Mouse (Mus musculus) gastrocnemius, postnatal 36 days (tissue): ENCODE results near the gene Zfp991. TPM values are rescaled to one million over a fixed set of nuclear protein-coding genes. Genes with fewer than 3 reads are reported as not detected.
"Not testable (repeated sequence)": the region's sequence is repeated elsewhere in the genome, so short reads cannot be mapped to it uniquely, and the experiment has no call there.

Experiments used
- DNase-seq, 2 experiments: peaks; one replicate each; pipeline ENCODE4 v3.0.0; 2022
- intact Hi-C: fragments of 180-260 bp; cut with DNase I; formaldehyde crosslinking; loops from one replicate; pipeline ENCODE4 v1.15.1; 2025
- long read RNA-seq, 2 experiments: library from polyadenylated mRNA; stranded (forward); transcript quantifications; one replicate each; pipeline ENCODE4 v2.0.0; 2021
- total RNA-seq, 2 experiments: library from RNA; stranded (reverse); gene quantifications; 2 replicates each; pipeline ENCODE4 v1.2.3; 2021

Zfp991 gene
- total RNA-seq, result 1 to 10 TPM; 1.4 to 1.7 TPM
- long read RNA-seq, experiment 1, result 0 reads
- long read RNA-seq, experiment 2, partial matches to known transcripts, result 0 of 3 reads
- long read RNA-seq, experiment 2, other reads (novel, unspliced or antisense), result 3 of 3 reads

DNA sequence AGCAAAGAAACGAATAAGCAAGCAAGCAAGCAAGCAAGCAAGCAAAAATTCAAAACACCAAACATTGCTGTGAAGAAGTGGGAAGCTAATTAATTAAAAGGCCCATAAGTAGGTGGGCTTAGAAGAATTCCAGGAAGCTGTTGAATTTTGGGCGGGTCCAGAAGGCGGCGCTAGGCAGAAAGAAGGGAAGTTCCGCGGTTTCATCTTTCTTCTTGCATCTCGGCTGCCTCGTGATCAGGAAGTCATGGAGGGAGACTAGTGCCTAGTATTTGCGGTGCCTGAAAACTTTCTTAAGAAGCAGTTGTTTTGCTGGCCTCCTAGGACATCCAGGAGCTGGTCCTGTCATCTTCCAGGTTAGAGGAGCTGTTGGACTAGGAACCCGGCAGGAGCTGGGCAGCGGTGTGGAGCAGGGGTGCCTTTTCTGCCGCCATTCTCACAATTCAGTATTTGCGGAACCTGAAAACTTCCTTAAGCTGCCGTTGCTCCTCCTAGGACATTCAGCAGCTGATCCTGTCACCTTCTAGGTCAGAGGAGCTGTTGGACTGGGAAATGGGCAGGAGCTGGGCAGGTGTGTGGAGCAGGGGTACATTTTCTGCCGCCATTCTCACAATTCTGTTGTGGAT lies at the start of gene Zfp991:
TSS of gene Zfp991 (plus strand) at position 202 of the 623 bp plus-strand sequence.
- DNase-seq, intact Hi-C loops: not testable (repeated sequence)

DNA sequence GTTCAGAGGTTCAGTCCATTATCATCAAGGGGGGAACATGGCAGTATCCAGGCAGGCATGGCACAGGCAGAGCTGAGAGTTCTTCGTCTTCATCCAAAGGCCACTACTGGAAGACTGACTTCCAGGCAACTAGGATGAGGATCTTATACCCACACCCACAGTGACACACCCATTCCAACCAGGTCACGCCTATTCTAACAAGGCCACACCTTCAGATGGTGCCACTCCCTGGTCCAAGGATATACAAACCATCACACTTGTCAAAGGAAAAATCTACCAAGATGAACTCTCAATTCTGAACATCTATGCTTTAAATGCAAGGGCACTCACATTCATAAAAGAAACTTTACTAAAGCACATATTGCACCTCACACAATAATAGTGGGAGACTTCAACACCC lies 36.2 kb upstream of the Zfp991 start:
- DNase-seq, intact Hi-C loops: not testable (repeated sequence)

DNA sequence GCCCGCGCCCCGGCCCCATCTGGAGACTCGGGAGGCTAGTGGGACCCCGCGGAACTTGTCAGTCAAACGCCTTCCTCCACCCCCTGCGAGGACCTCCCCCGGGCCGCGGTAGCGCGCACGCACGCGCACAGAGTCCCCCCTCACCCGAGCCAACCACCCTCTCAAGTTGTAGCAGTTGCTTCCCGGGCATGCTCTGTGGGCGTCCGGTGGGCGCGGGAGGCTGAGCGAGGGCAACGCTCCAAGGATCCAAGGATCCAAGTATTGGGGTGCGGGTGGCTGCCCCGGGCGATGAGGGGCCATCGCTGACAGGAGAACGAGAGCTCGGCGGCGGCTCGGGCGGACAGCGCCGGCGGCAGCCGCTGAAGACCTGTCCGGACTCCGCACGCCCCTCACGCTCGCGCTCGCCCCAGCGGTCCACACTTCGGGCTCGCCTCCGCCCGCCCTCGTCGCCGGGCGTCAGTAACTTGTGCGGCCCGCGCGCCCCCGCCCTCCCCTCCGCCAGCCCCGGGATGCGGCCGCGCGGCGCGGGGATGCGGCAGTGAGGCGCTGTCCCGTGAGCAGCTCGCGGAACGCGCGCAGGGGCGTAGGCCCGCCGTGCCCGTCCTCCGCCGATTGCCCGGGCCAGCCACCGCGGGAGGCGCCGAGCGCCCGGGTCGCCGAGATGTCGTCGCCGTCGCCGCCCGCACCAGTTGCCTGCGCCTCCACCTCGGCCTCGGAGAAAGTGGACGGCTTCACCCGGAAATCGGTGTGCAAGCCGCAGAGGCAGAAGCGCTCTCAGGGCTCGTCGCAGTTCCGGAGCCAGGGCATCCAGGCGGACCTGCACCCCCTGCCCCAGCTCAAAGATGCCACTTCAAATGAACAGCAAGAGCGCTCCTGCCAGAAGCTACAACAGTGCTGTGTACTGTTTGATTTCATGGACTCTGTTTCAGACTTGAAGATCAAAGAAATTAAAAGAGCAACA lies 29.9 kb upstream of the Zfp991 start:
- intact Hi-C loops, DNase-seq: not testable (repeated sequence)

DNA sequence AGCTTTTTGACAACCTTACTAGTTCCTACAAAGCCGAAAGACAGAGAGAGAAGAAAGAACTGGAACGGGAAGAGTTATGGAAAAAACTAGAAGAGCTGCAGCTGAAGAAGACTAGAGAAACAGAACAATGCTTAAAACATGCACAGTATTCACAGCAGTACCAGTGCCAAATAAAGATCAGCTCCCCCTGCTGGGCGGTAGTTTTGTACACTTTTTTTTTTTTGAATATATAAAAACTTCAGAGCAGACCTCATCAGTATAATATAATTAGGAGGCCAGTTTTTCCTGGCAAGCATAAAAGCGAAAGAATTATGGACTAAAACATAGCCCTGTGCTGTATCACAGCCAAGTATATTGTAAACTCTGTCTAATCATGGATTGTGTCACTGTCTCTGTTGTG lies 28.0 kb upstream of the Zfp991 start:
- intact Hi-C loops, DNase-seq: not testable (repeated sequence)

DNA sequence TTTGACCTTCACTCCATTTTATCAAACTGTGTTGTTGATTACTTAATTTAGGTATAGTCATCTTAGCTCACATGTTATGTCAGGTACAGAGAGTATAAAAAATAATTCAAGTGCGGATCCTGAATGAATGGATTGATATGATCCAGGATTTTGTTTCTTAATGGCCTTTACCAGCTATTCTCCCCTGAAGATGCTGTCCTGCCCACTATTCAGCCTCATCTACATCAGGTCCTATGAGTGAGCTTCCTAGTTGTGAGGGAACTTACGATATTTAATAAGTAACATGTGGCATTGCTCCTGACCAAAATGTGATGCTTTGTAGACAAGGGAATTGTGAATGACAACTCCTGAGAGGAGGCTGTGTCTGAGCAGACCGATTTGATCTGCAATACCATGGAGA lies 14.0 kb upstream of the Zfp991 start:
- intact Hi-C loops, DNase-seq: not testable (repeated sequence)

DNA sequence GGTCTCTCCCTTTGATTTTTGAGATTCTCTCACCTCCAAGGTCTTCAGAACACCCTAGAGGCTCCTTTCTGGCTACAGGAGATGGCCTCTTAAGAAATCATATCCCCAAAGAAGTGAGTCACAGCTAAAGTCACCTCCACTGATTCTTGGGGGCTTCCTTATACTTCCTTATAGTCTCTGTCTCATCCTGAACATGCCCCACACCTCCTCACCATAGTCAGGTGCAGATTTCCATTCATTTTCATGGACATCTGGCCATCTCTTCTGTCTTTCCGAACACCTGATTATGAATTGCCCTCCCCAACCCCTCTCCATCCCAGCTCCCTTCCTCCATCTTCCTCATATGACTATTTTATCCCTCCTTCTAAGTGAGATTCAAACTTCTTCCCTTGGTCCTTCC lies 9.6 kb upstream of the Zfp991 start:
- intact Hi-C loops, DNase-seq: not testable (repeated sequence)

DNA sequence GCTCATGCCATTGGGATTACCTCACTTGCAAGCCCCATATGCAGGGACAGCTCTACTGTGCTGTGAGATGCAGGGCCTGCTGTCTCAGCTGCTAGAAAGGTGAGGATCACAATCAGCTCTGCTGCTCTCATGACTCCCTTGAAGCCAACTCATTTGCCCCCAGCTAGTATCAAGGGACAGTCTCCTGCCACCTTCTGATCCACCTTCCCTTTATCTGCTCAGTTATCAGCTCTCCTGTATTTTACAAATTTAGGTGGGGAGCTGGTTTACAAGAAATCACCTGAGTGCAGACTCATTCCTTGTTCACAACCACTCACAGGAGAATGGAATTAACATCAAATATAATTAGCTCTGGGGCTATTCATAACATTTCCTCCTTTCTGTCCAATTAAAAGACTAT lies 8.0 kb upstream of the Zfp991 start:
- intact Hi-C loops, DNase-seq: not testable (repeated sequence)

DNA sequence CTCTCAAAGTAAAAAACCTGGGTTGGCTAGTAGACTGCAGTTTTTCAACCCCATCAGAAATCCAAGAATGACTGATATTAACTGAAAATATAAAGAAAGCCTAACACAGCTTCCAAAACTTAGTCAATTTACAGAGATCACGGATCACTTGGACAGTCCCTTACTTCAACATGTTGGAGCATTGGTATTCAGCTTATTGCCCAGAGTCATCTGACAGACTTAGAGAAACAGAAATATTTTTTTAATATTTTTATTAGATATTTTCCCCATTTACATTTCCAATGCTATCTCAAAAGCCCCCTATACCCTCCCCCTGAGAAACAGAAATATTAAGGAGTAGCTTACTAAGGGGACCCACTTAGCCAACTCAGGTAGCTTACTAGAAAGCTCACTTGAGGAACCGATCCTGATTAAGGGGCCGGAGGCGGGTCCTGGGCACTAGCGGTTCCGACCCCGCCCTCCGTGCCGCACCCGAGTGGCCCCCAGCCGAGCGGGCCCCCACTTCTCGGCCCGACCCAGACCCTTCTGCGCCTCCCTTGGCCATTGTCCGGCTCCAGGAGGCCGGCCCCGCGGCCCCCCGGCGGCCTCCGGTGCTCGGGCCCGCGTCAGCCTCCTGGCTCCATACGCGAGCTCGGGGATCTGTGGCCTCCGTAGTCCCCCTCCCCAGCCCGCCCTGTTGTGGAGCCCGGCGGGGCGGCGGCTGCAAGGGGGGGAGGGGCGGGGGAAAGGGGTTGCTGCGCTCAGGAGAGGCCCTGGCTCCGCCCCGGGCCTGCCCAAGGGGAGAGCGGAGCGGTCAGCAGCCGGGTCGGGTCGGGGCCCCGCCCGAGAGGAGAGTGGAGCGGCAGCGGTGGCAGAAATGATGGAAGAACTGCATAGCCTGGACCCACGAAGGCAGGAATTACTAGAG lies 7.2 kb upstream of the Zfp991 start:
- intact Hi-C loops, result loop anchor here (5.0 kb wide), 1 partner anchor 308 kb away; no protein-coding TSS in a partner anchor
- peak; percentile 8 to 28 for DNase-seq

DNA sequence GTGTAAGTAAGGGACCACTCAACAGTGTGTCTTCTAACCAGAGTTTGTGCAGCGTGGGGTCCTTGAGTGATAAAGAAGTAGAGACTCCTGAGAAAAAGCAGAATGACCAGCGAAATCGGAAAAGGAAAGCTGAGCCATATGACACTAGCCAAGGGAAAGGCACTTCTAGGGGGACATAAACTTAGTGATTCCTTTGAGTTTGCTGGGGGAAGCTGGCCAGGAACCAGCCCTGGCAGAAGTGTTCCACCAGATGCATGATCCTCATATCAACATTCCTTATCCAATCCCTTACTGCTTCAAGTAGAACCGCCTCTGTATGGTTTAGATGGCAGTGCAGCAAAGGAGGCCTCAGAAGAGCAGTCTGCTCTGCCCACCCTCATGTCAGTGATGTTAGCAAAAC lies 6.5 kb upstream of the Zfp991 start:
- intact Hi-C loops, result loop anchor here (5.0 kb wide), 1 partner anchor 307 kb away; no protein-coding TSS in a partner anchor
- not testable (repeated sequence) for DNase-seq

DNA sequence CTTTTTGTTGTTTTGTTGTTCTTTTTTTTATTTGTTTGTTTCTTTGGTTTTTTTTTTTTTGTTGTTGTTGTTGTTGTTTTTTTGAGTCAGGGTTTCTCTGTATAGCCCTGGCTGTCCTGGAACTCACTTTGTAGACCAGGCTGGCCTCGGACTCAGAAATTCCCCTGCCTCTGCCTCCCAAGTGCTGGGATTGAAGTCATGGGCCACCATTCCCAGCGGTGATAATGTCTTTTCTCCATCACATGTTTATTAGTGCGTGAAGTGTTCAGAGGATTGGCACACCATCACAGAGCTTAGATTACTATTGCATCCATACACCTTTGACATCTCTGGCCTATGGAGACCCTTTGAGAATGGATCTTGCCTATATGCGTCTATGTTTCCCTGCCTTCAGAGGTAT lies 6.0 kb upstream of the Zfp991 start:
- intact Hi-C loops, result loop anchor here (5.0 kb wide), 1 partner anchor 306 kb away; no protein-coding TSS in a partner anchor
- DNase-seq, result not testable (repeated sequence)

DNA sequence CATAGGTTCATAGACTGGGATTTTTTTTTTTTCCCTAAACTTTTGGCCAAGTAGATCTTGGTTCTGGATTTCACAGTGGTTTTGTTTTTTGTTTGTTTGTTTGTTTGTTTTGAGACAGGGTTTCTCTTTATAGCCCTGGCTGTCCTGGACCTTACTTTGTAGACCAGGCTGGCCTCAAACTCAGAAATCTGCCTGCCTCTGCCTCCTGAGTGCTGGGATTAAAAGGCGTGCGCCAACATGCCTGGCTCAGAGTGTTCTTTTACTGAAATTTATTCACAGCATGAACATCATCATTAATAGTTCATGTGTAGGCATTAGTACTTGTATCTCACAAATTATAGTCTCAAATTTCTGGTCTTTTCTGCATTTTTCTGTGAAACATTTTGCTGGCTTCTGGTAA lies 5.4 kb upstream of the Zfp991 start:
- DNase-seq, result not testable (repeated sequence)
- intact Hi-C loops, result loop anchor here (5.0 kb wide), 1 partner anchor 306 kb away; no protein-coding TSS in a partner anchor

DNA sequence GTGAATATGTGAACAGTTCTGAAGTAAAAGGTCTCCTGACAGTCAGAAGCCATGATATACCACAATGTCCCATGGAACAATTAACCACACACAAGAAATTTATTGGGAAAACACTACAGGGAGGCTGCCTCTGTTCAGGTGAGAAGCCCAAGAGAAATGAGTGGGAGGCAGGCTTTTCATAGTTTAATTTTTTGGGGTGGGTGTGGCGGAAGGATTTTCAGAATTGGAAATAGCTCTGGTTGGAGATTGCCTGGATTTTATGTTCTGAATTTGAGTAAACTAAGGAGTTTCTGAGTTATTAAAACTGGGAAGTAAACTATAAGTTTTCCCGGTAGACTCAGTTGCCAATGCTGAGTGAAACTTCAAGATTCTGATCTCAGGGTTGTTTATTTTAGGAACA lies 4.7 kb upstream of the Zfp991 start:
- intact Hi-C loops, result loop anchor here (5.0 kb wide), 1 partner anchor 305 kb away; no protein-coding TSS in a partner anchor
- DNase-seq, result not testable (repeated sequence)

DNA sequence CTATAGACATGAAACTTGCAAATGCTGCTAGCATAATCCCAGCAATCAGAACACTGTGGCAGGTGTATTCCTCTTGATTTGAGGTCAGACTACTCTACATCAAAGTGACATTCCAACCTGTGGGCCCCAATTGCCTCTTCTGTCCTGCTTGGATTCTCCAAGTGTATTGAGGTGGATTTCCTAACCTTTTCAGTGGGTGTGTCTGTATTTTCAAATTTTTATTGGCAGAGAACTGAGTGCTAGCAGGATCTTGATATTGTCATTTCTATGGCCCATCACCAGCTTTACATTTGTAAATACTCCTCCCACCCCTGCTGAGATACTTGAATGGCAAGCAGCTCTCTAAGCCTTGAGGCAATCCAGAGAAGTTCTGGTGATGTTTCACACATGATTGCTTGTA lies 3.7 kb upstream of the Zfp991 start:
- intact Hi-C loops, result loop anchor here (5.0 kb wide), 1 partner anchor 304 kb away; no protein-coding TSS in a partner anchor
- not testable (repeated sequence) for DNase-seq

DNA sequence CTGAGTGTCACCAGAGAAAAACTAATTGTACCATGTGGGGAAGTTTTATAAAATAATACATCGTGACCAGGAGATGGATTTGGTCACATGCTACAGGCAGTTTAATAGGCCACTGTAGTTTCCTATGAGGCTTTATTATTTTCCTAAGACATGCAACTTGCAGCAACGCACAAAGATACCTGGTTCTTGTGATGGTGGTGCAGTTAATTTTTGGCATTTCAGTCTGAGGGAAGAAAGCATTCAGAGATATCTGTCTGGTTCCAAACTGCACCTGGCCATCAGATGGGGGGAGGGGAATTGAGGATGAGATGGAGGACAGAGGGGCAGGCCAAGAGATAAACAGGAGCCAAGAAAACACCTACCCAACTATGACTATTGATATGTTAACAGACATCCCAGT lies 1.8 kb downstream of the Zfp991 start:
- intact Hi-C loops, DNase-seq: not testable (repeated sequence)

DNA sequence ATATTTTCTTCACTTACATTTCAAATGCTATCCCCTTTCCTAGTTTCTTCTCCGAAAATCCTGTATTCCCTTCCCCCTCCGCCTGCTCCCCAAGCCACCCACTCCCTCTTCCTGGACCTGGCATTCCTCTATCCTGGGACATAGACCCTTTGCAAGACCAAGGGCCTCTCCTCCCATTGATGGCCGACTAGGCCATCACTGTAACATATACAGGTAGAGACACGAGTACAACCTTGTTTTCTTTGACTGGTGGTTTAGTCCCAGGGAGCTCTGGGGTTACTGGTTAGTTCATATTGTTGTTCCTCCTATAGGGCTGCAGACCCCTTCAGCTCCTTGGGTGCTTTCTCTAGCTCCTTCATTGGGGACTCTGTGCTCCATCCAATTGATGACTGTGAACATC lies 9.9 kb downstream of the Zfp991 start:
- intact Hi-C loops, DNase-seq: not testable (repeated sequence)

DNA sequence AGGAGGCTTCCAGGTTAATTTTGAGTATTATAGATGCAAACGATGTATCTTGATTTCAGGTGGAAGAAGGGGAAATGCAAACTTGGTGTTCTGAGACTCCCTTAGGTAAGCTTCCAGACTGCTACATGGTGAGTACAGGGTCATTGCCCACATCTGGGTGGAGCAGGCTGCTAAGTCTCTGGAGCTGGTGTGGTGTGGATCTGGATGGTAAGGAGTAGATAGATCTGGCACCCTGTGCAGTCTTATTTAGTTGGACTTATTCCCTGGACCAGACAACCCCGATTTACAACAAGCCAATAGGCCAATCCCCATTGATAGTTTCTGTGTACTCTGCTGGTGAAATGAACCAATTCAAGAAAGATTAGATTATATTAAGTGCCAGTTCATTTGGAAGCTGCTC lies 33.4 kb downstream of the Zfp991 start:
- DNase-seq, intact Hi-C loops: not testable (repeated sequence)

DNA sequence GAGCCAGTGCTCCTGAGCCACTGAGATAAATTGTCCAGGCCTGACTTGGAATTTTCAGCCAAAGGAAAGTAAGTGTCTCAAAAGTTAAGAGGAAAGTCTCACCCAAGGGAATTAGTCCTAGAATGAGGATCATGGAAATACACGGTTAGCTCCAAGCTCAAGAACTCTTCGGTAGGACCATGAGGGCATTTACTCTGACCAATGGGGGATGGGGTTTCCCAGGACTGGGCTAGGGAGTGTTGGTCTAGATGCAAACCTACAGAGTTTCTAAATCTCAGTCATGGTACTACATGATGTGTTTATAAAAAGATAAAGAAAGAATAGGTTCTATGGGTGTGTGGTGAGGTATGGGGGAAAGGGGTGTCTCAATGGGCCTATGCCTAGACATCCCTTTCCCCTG lies 38.7 kb downstream of the Zfp991 start:
- intact Hi-C loops, DNase-seq: not testable (repeated sequence)

DNA sequence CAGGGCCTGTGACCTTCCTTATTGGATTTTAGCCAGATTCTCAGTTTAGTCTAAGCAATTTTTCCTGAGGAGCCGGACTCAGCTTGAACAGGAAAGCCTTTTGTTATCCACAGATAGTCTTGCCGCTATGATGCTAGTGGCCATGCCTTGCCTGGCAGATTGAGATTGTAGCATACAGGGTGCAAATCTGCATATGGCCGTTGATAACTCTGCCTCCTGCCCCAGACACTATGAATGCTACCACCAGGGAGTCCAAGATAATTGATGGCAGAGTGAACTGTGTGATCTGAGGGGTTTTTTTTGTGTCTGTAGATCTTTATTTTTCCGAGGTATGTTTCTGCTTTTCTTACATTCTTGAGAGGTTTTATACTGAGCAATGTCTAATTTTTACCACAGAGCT lies 39.7 kb downstream of the Zfp991 start:
- DNase-seq, intact Hi-C loops: not testable (repeated sequence)

DNA sequence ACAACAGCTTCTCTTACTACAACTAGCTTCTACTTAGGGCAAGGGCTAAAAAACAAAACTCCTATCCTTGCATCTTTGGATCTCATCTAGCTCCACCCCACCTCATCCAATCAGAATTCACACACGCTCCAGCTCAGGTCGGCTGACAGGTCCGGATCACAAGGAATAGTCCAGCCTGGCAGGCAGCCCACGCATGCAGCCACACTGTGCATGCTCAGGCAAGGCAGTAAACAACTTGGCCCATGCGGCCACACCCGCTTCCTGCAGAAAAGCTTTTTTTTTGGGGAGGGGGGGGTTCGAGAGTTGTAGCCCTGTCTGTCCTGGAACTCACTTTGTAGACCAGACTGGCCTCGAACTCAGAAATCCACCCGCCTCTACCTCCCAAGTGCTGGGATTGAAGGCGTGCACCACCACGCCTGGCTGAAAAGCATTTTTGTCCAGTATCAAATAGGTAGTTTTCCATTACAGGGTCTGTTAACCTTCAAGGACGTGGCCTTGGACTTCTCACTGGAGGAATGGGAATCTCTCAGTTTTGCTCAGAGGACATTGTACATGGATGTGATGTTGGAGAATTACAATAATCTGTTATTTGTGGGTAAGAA lies 44.5 kb downstream of the Zfp991 start:
- intact Hi-C loops, DNase-seq: not testable (repeated sequence)
